Mouse (Mus musculus) heart, embryonic 16.5 days (tissue): Measurements from ENCODE around the gene Slc22a14. TPM values are rescaled to one million over a fixed set of nuclear protein-coding genes. Genes with fewer than 3 reads are reported as not detected.

Experiments used
- ATAC-seq: fragments of 200-750 bp; cut with Nextera tagmentation; replicated peaks from 2 replicates; pipeline ENCODE4 v1.8.0; 2017; ENCODE audit warnings: moderate number of reproducible peaks; ENCODE audit not compliant: insufficient read depth, low FRiP score; ENCODE audit errors: extremely low read depth
- H3K27ac ChIP-seq: fragments of 300-500 bp; sonication (generic); 2 replicates; pipeline ENCODE4 v1.5.1; 2014; ENCODE audit warnings: mild to moderate bottlenecking, low read length, control low read depth, moderate library complexity
- H3K27me3 ChIP-seq: fragments of 300-500 bp; sonication (generic); 2 replicates; pipeline ENCODE4 v1.6.1; 2014; ENCODE audit warnings: low read length, mixed read lengths; ENCODE audit not compliant: control insufficient read depth, insufficient read depth
- H3K36me3 ChIP-seq: fragments of 300-500 bp; sonication (generic); 2 replicates; pipeline ENCODE4 v1.6.1; 2014; ENCODE audit not compliant: control insufficient read depth, insufficient read depth
- H3K4me1 ChIP-seq: fragments of 300-500 bp; sonication (generic); 2 replicates; pipeline ENCODE4 v1.6.1; 2014; ENCODE audit warnings: low read length, mixed read lengths; ENCODE audit not compliant: control insufficient read depth, insufficient read depth
- H3K4me2 ChIP-seq: fragments of 300-500 bp; sonication (generic); 2 replicates; pipeline ENCODE4 v1.6.1; 2014; ENCODE audit warnings: low read depth, mild to moderate bottlenecking, control low read depth, low read length
- H3K4me3 ChIP-seq: fragments of 300-500 bp; sonication (generic); 2 replicates; pipeline ENCODE4 v1.5.1; 2014; ENCODE audit warnings: mild to moderate bottlenecking, control low read depth, low read length
- H3K9ac ChIP-seq: fragments of 300-500 bp; sonication (generic); 2 replicates; pipeline ENCODE4 v1.6.1; 2014; ENCODE audit warnings: low read length, control low read depth
- H3K9me3 ChIP-seq: fragments of 300-500 bp; sonication (generic); replicated peaks from 2 replicates; pipeline ENCODE4 v1.6.1; 2016; ENCODE audit warnings: low read length; ENCODE audit not compliant: control insufficient read depth
- WGBS: fragments of 180-500 bp; shearing (Covaris S2); extraction: QIAGEN DNeasy Blood & Tissue Kit; methylation state at CpG from one replicate; pipeline ENCODE4 v1.1.7; 2014; 5-methylcytosine and 5-hydroxymethylcytosine counted together
- polyA plus RNA-seq: library from polyadenylated mRNA; unstranded; fragments of >200 nt; fragmentation: Nextera tagmentation; extraction: Ambion mirVana; gene quantifications from 2 replicates; pipeline ENCODE4 v1.2.1, GENCODE M21; 2015

Slc22a14 gene
- polyA plus RNA-seq, 1 experiment from 2014 or later: 0.20 TPM

DNA sequence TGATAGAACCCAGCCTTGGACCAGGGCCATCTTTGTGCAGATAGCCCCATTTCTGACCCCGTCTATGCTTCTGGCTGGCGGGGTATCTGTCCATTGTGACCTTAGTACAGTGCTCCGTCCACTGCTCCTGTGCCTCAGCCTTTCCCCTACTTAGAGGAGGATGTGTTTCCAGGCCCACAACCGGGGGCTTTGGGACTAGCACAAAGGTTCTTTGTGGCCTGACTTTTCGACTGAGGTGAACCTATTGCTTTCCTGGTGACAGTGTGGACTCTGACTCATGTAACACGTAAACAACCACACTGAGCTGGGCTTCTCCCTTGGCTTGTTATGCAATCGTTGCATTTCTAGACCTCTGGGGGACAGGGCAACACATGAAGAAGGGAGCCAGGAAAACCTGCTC, 200.6 kb downstream of the Slc22a14 start:
- Histone ChIP-seq H3K9ac (no peak overlapping the region), H3K36me3 (no peaks in the 10 kb centered on the region), H3K27me3 (no peaks in the 10 kb centered on the region), H3K4me3 (no peak overlapping the region), H3K4me2 (no peak overlapping the region), H3K27ac (no peak overlapping the region), H3K4me1 (no peaks in the 10 kb centered on the region), H3K9me3 (no peaks in the 10 kb centered on the region)
- WGBS: 75% methylated on average over 7 of the region's 7 CpGs
- no peak for ATAC-seq

DNA sequence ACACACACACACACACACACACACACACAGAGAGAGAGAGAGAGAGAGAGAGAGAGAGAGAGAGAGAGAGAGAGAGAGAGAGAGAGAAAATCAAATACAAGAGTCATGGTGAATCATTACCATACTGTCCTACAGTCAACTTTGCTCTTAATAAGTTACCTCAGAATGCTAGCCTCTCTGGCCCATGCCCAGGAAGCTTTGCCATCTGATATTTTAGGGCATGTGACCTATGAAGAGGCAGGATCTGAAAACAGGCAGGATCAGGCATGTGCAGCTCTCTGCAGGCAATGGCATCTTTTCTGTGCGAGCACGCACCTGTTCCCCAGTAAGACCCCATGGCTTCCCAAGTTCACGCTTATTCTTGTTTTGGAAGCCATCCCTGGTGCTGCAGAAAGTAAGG, 204.7 kb downstream of the Slc22a14 start:
- Histone ChIP-seq H3K4me3 (no peak overlapping the region), H3K4me2 (no peak overlapping the region), H3K4me1 (no peaks in the 10 kb centered on the region), H3K27me3 (peaks cover 9% of the 10 kb centered on the region), H3K9ac (no peak overlapping the region), H3K9me3 (no peaks in the 10 kb centered on the region), H3K36me3 (no peaks in the 10 kb centered on the region), H3K27ac (no peak overlapping the region)
- ATAC-seq: no peak
- WGBS: 79% methylated on average over 3 of the region's 3 CpGs

DNA sequence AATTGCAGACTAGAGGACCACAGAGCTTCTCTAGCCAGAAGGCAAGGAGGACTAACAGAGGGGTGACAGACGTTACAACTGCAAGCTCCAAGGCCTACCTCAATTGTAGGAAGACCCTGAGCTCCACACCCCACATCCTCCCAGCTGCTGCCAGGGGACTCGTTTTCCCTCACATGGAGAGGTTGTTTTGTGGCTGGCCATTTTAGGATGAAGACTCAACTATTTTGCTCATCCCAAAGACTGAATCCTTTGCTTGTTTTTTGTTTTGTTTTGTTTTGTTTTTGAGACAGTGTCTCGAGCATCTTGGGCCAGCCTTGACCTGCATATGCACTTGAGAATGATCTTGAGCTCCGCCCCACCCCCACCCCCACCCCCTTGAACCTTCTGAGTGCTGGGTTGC, 206.5 kb downstream of the Slc22a14 start, which contains the start of gene Gm47289:
TSS of gene Gm47289 (plus strand) at position 301 of the 400 bp plus-strand sequence.
- H3K4me2 ChIP-seq: no peak within 1 kb of the TSS
- ATAC-seq: no peak
- H3K27ac ChIP-seq: no peak within 1 kb of the TSS
- peaks cover 10% of the 10 kb centered on the region for H3K27me3 ChIP-seq
- H3K4me1 ChIP-seq: no peaks in the 10 kb centered on the region
- no peak within 1 kb of the TSS for H3K4me3 ChIP-seq
- no peaks in the 10 kb centered on the region for H3K9me3 ChIP-seq
- H3K9ac ChIP-seq: no peak within 1 kb of the TSS
- no peaks in the 10 kb centered on the region for H3K36me3 ChIP-seq
- 58% methylated on average over 4 of the region's 4 CpGs for WGBS

DNA sequence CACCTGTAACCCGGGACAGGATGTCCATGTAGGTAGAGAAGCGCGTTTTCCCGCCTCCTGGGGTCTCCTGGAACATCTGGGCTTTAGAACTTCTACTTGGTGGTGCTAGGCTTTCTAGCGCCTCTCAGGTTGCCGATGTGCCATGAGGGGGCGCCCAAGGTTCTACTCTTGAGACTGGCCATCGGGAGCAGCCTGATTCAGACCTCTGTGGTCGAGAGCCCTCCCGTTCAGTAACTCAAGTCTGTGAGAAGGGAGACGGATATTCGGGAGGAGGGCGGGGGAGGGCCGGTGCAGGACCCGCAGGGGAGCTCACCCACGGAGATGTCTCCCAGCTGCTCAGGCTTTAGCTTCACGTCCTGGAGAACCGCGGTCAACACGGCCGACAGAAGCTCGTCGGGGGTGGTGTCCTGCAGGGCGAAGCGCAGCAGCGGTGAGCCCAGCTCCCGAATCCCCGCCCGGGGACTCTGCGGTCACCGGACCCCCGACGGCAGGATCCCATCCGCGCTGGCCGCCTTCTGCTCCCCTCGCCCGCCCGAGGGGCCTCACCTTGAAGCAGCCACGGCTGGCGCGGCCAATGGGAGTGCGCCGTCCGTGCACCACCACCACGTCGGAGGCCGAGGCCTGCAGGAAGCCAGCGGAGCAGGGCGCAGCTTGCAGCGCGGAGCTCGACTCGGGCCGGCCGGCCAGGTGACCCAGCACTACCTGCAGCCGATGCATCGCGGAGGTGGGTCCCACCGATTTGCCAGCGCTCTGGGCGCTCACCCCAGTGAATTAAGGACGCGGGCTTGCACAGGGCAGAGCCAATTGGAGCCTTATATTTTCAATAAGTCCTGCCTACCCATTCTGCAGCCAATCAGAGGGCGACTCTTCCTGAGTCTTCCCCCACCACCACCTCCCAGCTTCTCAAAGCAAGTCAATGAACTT, 208.8 kb downstream of the Slc22a14 start, which contains the start of gene Acaa1b:
TSS of gene Acaa1b (minus strand) at position 816 of the 924 bp plus-strand sequence.
- ATAC-seq: peak; percentile 81
- no peak within 1 kb of the TSS for H3K27ac ChIP-seq
- peak within 1 kb of the TSS; percentile 53 for H3K4me3 ChIP-seq
- peaks cover 10% of the 10 kb centered on the region for H3K27me3 ChIP-seq
- H3K36me3 ChIP-seq: no peaks in the 10 kb centered on the region
- peak within 1 kb of the TSS; percentile 69 for H3K4me2 ChIP-seq
- no peaks in the 10 kb centered on the region for H3K9me3 ChIP-seq
- H3K9ac ChIP-seq: peak within 1 kb of the TSS; percentile 34; the same call in 1 of the 2 replicates
- no peaks in the 10 kb centered on the region for H3K4me1 ChIP-seq
- 1% methylated on average over 65 of the region's 65 CpGs for WGBS

DNA sequence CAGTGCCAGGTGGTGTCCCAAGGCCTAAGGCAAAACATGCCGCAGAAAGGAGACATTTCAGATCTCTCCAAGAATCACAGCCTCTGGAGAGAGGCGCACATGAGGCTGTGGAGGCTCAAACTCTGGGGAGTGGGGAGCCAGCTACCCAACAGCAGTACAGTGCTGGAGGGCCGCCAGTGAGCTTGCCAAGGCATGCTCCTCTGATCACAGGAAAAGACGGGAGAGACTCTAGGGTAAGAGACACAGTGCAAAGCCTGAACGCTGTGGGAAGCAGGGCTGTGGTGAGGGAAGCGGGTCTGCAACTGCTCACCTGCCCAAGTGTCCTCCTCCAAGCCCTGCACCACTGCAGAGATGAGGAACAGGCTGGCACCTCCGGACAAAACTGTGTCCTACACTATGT, 209.5 kb downstream of the Slc22a14 start:
- ATAC-seq: no peak
- Histone ChIP-seq H3K4me2 (no peak overlapping the region), H3K36me3 (no peaks in the 10 kb centered on the region), H3K4me3 (no peak overlapping the region), H3K9me3 (no peaks in the 10 kb centered on the region), H3K4me1 (no peaks in the 10 kb centered on the region), H3K27ac (no peak overlapping the region), H3K27me3 (peaks cover 10% of the 10 kb centered on the region), H3K9ac (no peak overlapping the region)
- 50% methylated on average over 7 of the region's 7 CpGs for WGBS

DNA sequence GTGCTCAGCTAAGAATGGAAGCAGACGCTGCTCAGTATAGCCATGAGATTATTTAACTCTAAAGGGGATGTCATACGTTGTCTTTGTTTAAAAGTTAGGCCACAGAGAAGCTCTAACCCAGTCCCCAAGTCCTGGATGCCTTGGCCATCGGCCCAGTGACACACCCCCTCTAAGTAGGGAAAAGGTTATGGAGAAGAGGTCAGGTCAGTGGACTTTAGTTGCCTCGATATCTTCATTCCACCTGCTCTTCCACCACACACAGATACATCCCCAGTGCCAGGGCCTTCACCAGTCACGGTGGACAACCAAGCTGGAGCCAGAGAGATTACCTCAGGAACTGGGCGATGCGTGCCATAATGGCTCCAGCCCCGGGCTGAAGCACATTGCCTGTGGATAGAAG, 209.9 kb downstream of the Slc22a14 start:
- 70% methylated on average over 8 of the region's 8 CpGs for WGBS
- Histone ChIP-seq H3K36me3 (no peaks in the 10 kb centered on the region), H3K27me3 (peaks cover 10% of the 10 kb centered on the region)

DNA sequence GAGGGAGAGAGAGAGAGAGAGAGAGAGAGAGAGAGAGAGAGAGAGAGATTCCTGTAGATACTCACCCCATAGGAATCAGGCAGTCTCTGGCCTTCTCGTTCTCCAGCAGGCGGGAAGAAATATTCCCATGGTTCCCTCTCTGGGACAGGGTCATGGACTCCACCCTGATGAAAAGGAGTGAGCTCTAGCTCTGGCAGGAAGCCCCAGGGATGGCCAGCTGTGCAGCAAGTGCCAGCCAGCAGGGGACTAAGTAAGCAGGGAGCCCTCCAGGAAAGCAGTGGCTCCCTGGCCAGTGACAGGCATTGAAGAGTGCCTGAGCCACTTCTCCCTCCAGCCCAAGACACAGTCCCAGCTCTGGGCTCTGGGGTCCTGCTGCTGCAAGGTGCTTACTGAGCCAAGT, 213.6 kb downstream of the Slc22a14 start:
- H3K4me2 ChIP-seq: no peak overlapping the region
- 42% methylated on average over 2 of the region's 2 CpGs for WGBS

More for the DNA sequence above, 209.9 kb downstream of the Slc22a14 start:
- no peak for ATAC-seq
- Histone ChIP-seq H3K27ac (no peak overlapping the region), H3K9ac (no peak overlapping the region), H3K4me1 (no peaks in the 10 kb centered on the region), H3K4me3 (no peak overlapping the region), H3K9me3 (no peaks in the 10 kb centered on the region), H3K4me2 (no peak overlapping the region)

DNA sequence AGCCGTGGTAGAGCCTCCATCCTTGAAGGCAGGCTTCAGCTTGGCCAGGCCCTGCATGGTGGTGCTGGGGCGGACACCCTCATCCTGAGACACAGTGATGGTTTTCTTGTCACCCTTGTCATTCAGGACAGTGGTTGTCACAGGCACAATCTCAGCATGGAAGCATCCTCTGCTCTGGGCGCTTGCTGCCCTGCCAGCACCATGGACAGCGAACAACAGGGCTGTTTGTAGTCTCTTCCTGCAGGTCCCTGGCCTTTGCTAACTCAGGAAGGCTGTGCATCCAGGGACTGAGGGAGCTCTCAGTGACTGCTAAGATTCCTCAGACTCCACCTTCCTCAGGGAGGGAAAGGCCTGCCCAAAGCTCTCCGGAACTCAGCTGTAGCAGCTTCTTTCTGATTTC, 215.8 kb downstream of the Slc22a14 start:
- no peak overlapping the region for H3K4me2 ChIP-seq
- no peaks in the 10 kb centered on the region for H3K36me3 ChIP-seq
- no peaks in the 10 kb centered on the region for H3K9me3 ChIP-seq
- H3K27ac ChIP-seq: no peak overlapping the region
- 20% methylated on average over 5 of the region's 5 CpGs for WGBS
- H3K9ac ChIP-seq: no peak overlapping the region
- H3K4me3 ChIP-seq: no peak overlapping the region
- no peaks in the 10 kb centered on the region for H3K4me1 ChIP-seq
- no peak for ATAC-seq
- H3K27me3 ChIP-seq: no peaks in the 10 kb centered on the region

More for the DNA sequence above, 213.6 kb downstream of the Slc22a14 start:
- no peak overlapping the region for H3K4me3 ChIP-seq
- no peaks in the 10 kb centered on the region for H3K4me1 ChIP-seq
- H3K36me3 ChIP-seq: no peaks in the 10 kb centered on the region
- H3K9me3 ChIP-seq: no peaks in the 10 kb centered on the region
- peaks cover 3% of the 10 kb centered on the region; the same call in 1 of the 2 replicates for H3K27me3 ChIP-seq
- no peak for ATAC-seq
- H3K27ac ChIP-seq: no peak overlapping the region
- H3K9ac ChIP-seq: no peak overlapping the region

DNA sequence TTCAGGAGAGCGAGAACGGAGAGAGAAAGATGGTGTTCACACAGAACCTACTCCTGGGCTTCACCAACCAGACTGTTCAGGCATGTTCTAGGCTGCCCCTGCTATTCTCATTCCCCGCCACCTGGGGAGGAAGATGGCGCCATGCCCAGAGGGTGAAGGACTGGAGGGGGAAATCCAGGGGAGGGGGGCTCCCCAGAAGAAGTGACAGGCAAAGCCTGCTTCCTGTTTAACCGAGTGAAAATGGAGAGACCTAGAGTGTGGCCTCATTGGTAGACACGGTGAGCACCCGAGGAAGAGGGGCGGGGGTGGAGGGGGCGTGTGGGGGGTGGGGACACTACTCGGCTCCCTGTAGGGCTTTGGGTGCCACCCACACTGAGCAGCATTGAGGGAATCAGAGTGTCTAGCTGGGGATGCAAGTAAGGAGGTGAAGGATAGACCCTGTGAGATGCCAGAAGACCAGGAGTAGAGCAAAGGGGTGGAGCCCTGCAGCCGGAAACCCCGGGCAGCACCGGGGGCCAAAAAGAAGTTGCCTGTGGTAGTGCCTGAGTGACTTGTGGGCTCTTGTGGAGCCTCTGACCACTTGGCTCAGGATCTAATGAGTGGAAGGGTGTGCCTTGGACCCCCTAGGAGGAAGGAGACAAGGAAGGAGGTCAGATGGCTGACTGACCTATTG, 219.1 kb downstream of the Slc22a14 start:
- no peak overlapping the region for H3K4me2 ChIP-seq
- no peaks in the 10 kb centered on the region for H3K27me3 ChIP-seq
- WGBS: 60% methylated on average over 13 of the region's 13 CpGs
- no peak overlapping the region for H3K27ac ChIP-seq
- ATAC-seq: no peak
- no peaks in the 10 kb centered on the region for H3K4me1 ChIP-seq
- H3K4me3 ChIP-seq: no peak overlapping the region
- no peaks in the 10 kb centered on the region for H3K36me3 ChIP-seq
- H3K9ac ChIP-seq: no peak overlapping the region
- no peaks in the 10 kb centered on the region for H3K9me3 ChIP-seq
